Mouse (Mus musculus) stomach, embryonic 15.5 days (tissue): Measurements from ENCODE around the gene Sept1. TPM values are rescaled to one million over a fixed set of nuclear protein-coding genes. Genes with fewer than 3 reads are reported as not detected.

Experiments
- ATAC-seq: fragments of 200-750 bp; cut with Nextera tagmentation; 2 replicates; pipeline ENCODE4 v1.8.0; 2017; ENCODE audit warnings: low read depth, moderate number of reproducible peaks, moderate TSS enrichment; ENCODE audit not compliant: insufficient read depth, low FRiP score
- H3K27ac ChIP-seq: fragments of 300-500 bp; sonication (generic); 2 replicates; pipeline ENCODE4 v1.5.1; 2015; ENCODE audit warnings: mild to moderate bottlenecking, inconsistent platforms
- H3K27me3 ChIP-seq: fragments of 300-500 bp; sonication (generic); replicated peaks from 2 replicates; pipeline ENCODE4 v1.6.1; 2015; ENCODE audit warnings: inconsistent platforms
- H3K36me3 ChIP-seq: fragments of 300-500 bp; sonication (generic); 2 replicates; pipeline ENCODE4 v1.6.1; 2015; ENCODE audit warnings: inconsistent platforms
- H3K4me1 ChIP-seq: fragments of 300-500 bp; sonication (generic); 2 replicates; pipeline ENCODE4 v1.6.1; 2015; ENCODE audit warnings: inconsistent platforms
- H3K4me2 ChIP-seq: fragments of 300-500 bp; sonication (generic); 2 replicates; pipeline ENCODE4 v1.6.1; 2015; ENCODE audit warnings: mild to moderate bottlenecking, inconsistent platforms
- H3K4me3 ChIP-seq: fragments of 300-500 bp; sonication (generic); replicated peaks from 2 replicates; pipeline ENCODE4 v1.5.1; 2015; ENCODE audit warnings: inconsistent platforms
- H3K9ac ChIP-seq: fragments of 300-500 bp; sonication (generic); 2 replicates; pipeline ENCODE4 v1.6.1; 2015; ENCODE audit warnings: inconsistent platforms
- H3K9me3 ChIP-seq: fragments of 300-500 bp; sonication (generic); 2 replicates; pipeline ENCODE4 v1.6.1; 2016; ENCODE audit warnings: inconsistent platforms
- WGBS: fragments of 180-500 bp; shearing (Covaris S2); methylation state at CpG from one replicate; pipeline ENCODE4 v1.1.7; 2015; 5-methylcytosine and 5-hydroxymethylcytosine counted together
- polyA plus RNA-seq: library from polyadenylated mRNA; unstranded; fragments of >200 nt; fragmentation: Nextera tagmentation; extraction: Ambion mirVana; gene quantifications from 2 replicates; pipeline ENCODE4 v1.2.1, GENCODE M21; 2015

Gene Sept1
- polyA plus RNA-seq, 1 experiment from 2014 or later = 17.7 TPM

DNA sequence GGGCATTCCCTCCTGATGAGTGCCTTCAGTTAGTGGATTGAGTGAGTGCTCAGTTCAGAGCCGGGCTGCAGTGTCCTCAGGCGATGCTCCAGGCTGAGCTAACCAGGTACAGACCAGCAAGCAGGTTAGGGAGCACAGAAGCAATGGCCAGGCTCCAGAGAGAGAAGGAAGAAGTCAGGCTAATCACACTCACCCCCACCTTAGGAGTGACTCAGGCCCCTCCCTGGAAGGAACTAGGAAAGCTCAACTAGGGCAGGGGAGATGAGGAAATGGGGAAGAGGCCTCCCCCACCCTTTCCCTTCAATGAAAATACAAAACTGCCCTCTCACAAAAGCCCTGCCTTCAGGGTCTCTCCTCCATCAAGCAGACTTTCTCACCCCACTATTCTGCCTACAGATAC is 26.3 kb downstream of the Sept1 start:
- Histone ChIP-seq H3K4me3 (peak overlapping the region; percentile 97), H3K4me2 (peak overlapping the region; percentile 88), H3K9me3 (no peaks in the 10 kb centered on the region), H3K27ac (peak overlapping the region; percentile 45; the same call in 1 of the 2 replicates), H3K36me3 (peaks cover 11% of the 10 kb centered on the region), H3K9ac (peak overlapping the region; percentile 96), H3K4me1 (peaks cover 20% of the 10 kb centered on the region), H3K27me3 (no peaks in the 10 kb centered on the region)
- no peak for ATAC-seq
- 45% methylated on average over 2 of the region's 2 CpGs for WGBS

DNA sequence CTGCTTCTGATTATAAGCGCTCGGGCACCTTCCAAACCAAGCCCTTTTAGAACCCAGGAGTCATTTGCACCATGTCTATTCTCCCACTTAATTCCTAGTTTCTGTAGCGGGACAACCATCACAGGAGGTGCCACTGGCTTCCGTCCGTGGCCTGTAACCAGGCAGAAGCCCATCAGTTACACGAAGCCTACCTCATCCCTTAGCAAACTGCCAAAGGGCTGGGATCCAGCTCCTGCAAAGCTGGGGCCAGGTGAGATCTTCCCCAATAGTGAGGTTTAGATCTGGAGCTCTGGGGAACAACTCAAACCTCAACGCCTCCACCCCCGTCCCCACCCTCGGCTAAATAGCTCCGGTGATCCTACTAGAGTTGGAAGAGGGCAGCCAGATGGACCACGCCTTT is 36.4 kb downstream of the Sept1 start:
- Histone ChIP-seq H3K27me3 (no peaks in the 10 kb centered on the region), H3K36me3 (peaks cover 61% of the 10 kb centered on the region), H3K4me1 (peaks cover 20% of the 10 kb centered on the region), H3K9me3 (no peaks in the 10 kb centered on the region), H3K4me2 (peak overlapping the region; percentile 86), H3K27ac (peak overlapping the region; percentile 87), H3K4me3 (peak overlapping the region; percentile 75), H3K9ac (peak overlapping the region; percentile 51)
- ATAC-seq = no peak
- WGBS = 56% methylated on average over 11 of the region's 11 CpGs

DNA sequence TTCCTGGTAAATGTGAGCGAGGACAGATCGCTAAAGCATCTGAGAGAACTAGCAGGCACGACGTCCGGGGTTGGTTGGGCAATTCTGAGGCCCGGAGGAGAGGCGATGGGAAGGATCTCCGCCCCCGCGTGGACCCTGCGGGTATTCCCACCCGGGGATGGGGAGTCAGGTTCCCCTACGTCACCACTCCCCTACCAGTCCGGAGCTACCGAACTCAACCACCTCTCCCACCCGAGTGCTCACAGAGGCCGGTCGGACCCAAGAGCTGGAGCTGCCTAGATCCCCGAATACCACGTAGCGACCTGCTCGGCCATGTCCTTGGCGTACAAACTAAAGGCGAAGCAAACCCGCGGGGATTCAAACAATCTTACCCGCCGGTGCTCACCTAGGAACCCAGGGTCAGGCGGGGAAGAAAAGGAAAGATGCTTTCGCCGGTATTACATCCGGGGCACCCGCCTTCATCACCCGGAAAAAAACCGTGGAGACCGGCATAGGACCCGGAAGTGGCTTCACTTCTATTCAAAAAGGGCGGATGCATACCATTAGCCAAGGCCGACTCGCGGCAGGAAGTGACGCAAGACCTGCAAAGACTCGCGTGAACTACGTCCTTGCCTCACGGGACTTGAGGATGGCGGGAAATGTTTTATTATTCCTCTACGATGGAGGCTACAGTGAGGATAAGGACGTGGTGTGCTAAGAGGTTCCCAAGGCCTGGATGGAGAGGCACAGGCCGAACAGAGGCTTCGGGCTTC is 37.2 kb downstream of the Sept1 start, which contains the start of gene Cd2bp2:
TSS of gene Cd2bp2 (minus strand) at position 507 of the 752 bp plus-strand sequence.
- Histone ChIP-seq H3K4me3 (peak within 1 kb of the TSS; percentile 75), H3K36me3 (peaks cover 58% of the 10 kb centered on the region), H3K27ac (peak within 1 kb of the TSS; percentile 87), H3K4me1 (peaks cover 20% of the 10 kb centered on the region), H3K9me3 (no peaks in the 10 kb centered on the region), H3K9ac (peak within 1 kb of the TSS; percentile 51), H3K27me3 (no peaks in the 10 kb centered on the region), H3K4me2 (peak within 1 kb of the TSS; percentile 86)
- ATAC-seq = peak; percentile 95
- WGBS = under 1% methylated on average over 51 of the region's 51 CpGs

DNA sequence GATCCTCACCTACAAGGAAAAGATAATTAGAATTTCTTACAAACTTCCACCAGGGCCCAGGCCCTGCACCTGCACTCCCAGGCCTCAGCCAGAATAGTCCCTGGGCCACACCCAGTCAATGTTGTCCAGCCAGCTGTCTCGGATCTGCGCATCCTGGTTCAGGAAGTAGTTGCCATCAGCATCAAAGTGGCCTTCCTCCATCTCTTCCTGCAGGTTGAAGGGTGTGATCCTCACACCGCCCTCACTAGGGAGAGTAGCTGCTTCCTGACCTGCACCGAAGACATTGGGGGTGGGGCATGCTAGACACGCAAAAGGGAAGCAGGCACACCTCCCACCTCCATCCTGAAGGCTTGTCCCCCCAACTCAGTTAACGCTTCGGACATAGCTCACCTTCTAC is 38.3 kb downstream of the Sept1 start:
- Histone ChIP-seq H3K4me2 (peak overlapping the region; percentile 79), H3K4me3 (peak overlapping the region; percentile 75), H3K9me3 (no peaks in the 10 kb centered on the region), H3K36me3 (peaks cover 49% of the 10 kb centered on the region), H3K9ac (peak overlapping the region; percentile 45), H3K4me1 (peaks cover 20% of the 10 kb centered on the region), H3K27ac (no peak overlapping the region; the same call in 1 of the 2 replicates), H3K27me3 (no peaks in the 10 kb centered on the region)
- no peak for ATAC-seq
- WGBS = 65% methylated on average over 7 of the region's 7 CpGs

DNA sequence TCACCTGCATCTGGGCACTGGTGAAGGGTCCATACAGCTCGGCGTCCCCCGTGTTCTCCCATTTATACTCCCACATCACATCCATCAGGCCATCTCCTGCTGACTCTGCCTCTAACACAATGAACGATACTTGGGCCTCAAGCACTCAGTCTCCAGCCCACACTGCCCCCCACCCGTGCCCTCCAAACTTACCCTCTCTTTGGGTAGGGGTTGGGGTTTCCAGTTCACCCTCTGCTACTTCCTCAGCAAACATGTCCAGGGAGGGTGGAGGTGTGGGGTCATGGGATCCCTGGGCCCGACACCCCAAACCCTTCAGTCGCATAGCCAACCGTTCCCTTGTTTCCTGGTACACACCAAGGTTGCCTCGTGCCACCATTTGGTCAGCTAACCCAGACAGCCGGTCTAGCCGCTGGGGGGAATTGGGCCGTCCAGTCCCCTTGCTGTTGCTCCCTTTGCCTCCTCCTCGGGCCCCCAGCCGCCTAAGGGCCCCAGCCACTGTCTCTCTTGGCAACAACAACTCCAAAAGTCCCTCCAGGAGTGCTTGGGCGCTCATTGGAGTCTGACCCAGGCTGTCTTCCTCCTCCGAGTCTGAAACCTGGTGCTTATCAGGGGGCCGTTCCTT is 38.8 kb downstream of the Sept1 start:
- Histone ChIP-seq H3K36me3 (peaks cover 44% of the 10 kb centered on the region), H3K4me1 (peaks cover 20% of the 10 kb centered on the region), H3K4me2 (peak overlapping the region; percentile 79; the same call in 1 of the 2 replicates), H3K9ac (no peak overlapping the region), H3K9me3 (no peaks in the 10 kb centered on the region), H3K27me3 (no peaks in the 10 kb centered on the region), H3K4me3 (no peak overlapping the region), H3K27ac (no peak overlapping the region)
- no peak for ATAC-seq
- 90% methylated on average over 17 of the region's 17 CpGs for WGBS

DNA sequence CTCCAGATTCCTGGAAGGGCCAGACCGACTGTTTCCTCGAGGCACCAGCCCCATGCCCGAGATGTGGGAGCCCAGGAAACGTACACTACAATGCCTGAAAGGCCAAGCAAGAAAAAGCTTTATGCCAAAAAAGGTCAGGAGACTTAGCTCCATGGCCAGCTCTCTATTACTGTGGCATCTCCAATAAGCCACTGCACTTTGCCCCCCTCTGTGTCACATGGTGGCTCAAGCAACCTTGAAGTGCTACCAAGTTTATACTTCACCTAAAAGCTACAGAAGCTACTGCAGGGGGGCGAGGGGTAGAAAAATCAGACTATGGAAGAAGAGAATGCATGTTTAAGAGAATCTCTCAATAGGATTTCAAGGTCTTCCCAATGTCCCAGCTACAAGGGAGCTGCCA is 39.9 kb downstream of the Sept1 start:
- WGBS = 85% methylated on average over 5 of the region's 5 CpGs
- no peak for ATAC-seq
- Histone ChIP-seq H3K4me3 (no peak overlapping the region), H3K27me3 (no peaks in the 10 kb centered on the region), H3K4me1 (peaks cover 20% of the 10 kb centered on the region), H3K9ac (no peak overlapping the region), H3K27ac (no peak overlapping the region), H3K9me3 (no peaks in the 10 kb centered on the region), H3K36me3 (peaks cover 34% of the 10 kb centered on the region), H3K4me2 (no peak overlapping the region)

DNA sequence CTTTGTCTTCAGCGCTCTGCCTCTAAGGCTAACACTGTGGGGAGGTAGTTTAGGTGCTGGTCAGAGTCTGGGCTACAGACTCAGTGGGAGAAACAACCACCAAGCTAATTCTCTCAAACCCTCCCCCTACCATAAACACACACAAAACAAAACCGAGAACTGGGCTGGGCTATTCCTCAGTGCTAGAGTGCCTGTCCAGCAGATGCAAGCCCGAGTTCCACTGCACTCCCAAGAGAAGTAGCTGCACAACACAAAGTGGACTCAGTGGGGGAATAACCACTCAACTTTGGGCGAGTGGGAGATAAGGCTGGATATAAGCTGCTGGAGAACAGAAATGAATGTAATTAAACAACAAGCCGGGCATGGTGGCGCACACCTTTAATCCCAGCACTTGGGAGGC is 42.3 kb downstream of the Sept1 start:
- Histone ChIP-seq H3K4me1 (peaks cover 13% of the 10 kb centered on the region), H3K4me3 (no peak overlapping the region), H3K4me2 (no peak overlapping the region), H3K27ac (no peak overlapping the region), H3K36me3 (peaks cover 30% of the 10 kb centered on the region), H3K27me3 (no peaks in the 10 kb centered on the region), H3K9me3 (no peaks in the 10 kb centered on the region), H3K9ac (no peak overlapping the region)
- WGBS = 83% methylated on average over 6 of the region's 6 CpGs
- ATAC-seq = no peak

DNA sequence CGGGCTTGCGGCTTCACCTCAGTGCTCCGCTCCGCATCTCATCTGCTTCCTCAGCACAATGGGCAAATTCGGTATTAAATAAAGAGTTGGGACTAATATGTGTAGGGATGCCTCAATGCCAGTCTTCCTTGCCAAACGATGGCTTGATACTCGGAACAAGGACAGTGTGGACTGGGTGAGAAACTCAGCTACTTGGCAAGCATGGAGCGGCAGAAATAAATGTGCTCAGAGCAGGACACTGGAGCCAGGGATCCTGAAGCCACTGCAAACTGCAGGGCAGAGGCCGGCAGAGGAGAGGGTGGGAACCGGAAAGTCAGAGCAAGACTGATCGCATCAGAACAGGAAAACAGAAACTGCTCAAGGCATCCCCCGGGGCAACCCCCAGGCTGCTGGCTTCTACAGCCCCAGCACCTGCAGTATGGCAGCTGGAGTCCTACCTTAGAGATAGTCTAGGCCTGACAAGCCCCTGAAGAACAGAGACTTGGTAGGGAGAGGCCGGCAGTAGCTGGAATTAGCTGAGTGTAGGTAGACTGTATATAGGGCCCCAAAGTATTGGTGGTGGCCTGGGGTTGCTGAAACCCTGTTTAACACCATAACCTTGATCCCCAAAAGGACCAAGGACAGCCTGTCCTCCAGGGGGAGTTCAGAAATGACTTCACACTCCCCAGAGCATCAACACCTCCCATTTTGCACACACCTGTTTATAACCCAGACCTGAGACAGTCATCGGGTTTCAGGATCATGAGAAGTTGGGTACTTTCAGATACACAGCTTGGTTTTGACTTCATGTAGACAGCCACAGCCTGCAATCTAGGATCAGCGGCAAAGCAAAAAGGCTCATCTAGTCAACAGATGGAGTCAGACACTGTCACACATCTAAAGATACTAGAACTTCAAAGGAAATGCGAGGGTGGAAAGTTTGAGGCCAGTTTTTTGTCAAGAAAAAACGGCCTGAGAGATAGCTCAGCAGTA is 44.3 kb downstream of the Sept1 start:
- no peak for ATAC-seq

DNA sequence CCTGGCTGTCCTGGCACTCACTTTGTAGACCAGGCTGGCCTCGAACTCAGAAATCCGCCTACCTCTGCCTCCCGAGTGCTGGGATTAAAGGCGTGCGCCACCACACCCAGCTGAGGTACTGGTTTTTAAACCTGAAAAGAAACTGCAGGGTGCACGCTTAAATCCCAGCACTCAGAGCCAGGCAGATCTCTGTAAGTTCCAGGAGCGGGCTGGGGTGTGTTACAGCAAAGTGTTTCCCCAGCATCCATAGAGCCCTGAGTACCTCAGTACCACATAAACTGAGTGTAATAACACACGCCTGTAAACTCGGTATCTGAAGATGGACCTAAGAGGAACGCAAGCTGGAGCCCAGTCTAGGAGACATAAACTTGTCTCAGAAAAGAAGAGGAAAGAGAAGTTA is 45.6 kb downstream of the Sept1 start:
- Histone ChIP-seq H3K4me1 (no peaks in the 10 kb centered on the region), H3K27ac (no peak overlapping the region), H3K27me3 (no peaks in the 10 kb centered on the region), H3K4me3 (no peak overlapping the region), H3K9ac (no peak overlapping the region), H3K36me3 (peaks cover 10% of the 10 kb centered on the region), H3K4me2 (no peak overlapping the region), H3K9me3 (no peaks in the 10 kb centered on the region)
- ATAC-seq = no peak
- whole genome bisulfite sequencing = 68% methylated on average over 10 of the region's 10 CpGs

More for the DNA sequence above, 44.3 kb downstream of the Sept1 start:
- no peak overlapping the region for H3K4me2 ChIP-seq
- peaks cover 20% of the 10 kb centered on the region for H3K36me3 ChIP-seq
- no peak overlapping the region for H3K4me3 ChIP-seq
- no peak overlapping the region for H3K27ac ChIP-seq
- no peaks in the 10 kb centered on the region for H3K27me3 ChIP-seq
- no peak overlapping the region for H3K9ac ChIP-seq
- H3K4me1 ChIP-seq = no peaks in the 10 kb centered on the region
- WGBS = 82% methylated on average over 17 of the region's 17 CpGs
- no peaks in the 10 kb centered on the region for H3K9me3 ChIP-seq

DNA sequence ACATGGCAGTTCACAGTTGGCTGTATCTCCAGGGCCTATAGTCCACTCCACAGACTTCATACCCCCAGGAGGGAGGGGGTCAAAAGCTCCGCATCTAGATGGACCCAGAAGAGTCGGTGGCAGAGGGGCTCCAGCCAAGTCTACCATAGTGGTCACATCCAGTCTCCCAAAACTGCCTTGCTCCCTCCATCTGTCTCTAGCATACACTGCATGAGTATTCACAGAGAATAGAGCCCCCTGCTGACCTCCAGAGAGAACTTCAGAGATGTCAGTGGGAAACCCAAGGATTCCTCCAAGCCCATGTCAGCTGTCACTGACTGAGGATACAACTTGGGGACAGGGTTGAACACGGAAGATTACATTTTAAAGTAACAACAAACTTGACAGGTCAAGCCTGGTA is 47.3 kb downstream of the Sept1 start:
- WGBS = 59% methylated on average over 3 of the region's 3 CpGs
- no peaks in the 10 kb centered on the region for H3K36me3 ChIP-seq
- no peak overlapping the region for H3K27ac ChIP-seq
- no peaks in the 10 kb centered on the region for H3K4me1 ChIP-seq
- no peaks in the 10 kb centered on the region for H3K27me3 ChIP-seq
- H3K4me2 ChIP-seq = no peak overlapping the region
- ATAC-seq = no peak
- H3K4me3 ChIP-seq = no peak overlapping the region
- H3K9me3 ChIP-seq = no peaks in the 10 kb centered on the region
- no peak overlapping the region for H3K9ac ChIP-seq

DNA sequence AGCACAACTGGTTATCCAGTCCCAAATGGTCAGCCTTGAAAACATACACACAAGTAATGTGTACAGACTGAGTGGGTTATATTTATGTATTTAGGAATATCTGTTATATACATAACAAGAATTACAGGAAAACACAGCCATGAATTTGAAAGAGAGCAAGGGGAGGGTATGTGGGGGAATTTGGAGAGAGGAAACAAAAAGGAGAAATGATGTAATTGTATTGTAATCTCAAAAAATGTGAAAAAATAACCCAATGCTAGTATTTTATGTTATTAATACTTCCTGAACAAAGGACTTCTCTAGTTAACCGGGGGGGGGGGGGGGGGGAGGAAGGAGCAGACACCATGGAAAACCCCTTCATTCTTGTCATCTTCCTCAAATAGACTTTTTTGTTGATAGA is 48.2 kb downstream of the Sept1 start:
- no peaks in the 10 kb centered on the region for H3K27me3 ChIP-seq
- no peak overlapping the region for H3K4me3 ChIP-seq
- no peak overlapping the region for H3K9ac ChIP-seq
- no peaks in the 10 kb centered on the region for H3K9me3 ChIP-seq
- ATAC-seq = no peak
- no peak overlapping the region for H3K27ac ChIP-seq
- no peaks in the 10 kb centered on the region for H3K36me3 ChIP-seq
- H3K4me2 ChIP-seq = no peak overlapping the region
- WGBS = 13% methylated on average over 1 of the region's 1 CpGs
- H3K4me1 ChIP-seq = no peaks in the 10 kb centered on the region
